Mouse (Mus musculus): ENCODE measurements at regions not wholly inside any gene's neighbourhood (a gene's known extent, or its start where the extent isn't known, plus 50 kb on each side); places are given as distances from the start of the nearest gene placed in this dataset.

- H3K27ac ChIP-seq (ENCODE audit: low read length), result no peak overlapping the region
- H3K4me2 ChIP-seq (replicated peaks; ENCODE audit: low read depth, low read length), result no peak overlapping the region
- no peaks in the 10 kb centered on the region for H3K9me3 ChIP-seq (ENCODE audit: control insufficient read depth, low read depth, low read length)
- H3K27me3 ChIP-seq (ENCODE audit: control insufficient read depth, insufficient read depth, low read length), result no peaks in the 10 kb centered on the region
- H3K4me1 ChIP-seq (ENCODE audit: control insufficient read depth, insufficient read depth, low read length), result no peaks in the 10 kb centered on the region
- WGBS, result 85% methylated on average over 5 of the region's 5 CpGs
- no peak for ATAC-seq (ENCODE audit: insufficient number of reproducible peaks, insufficient read depth, low FRiP score, low read depth)
- H3K36me3 ChIP-seq (ENCODE audit: control insufficient read depth, insufficient read depth, low read length), result no peaks in the 10 kb centered on the region
- H3K4me3 ChIP-seq (ENCODE audit: low read depth, low read length), result no peak overlapping the region
- H3K9ac ChIP-seq (replicated peaks; ENCODE audit: low read depth, low read length), result no peak overlapping the region
Measured at GRCm38 (mm10) chr14:72845621-72846440, 136.0 kb upstream of the Fndc3a start.

- Histone ChIP-seq H3K9me3 (ENCODE audit: control insufficient read depth, low read depth, low read length) (no peaks in the 10 kb centered on the region), H3K36me3 (ENCODE audit: control insufficient read depth, insufficient read depth, low read length) (no peaks in the 10 kb centered on the region), H3K4me3 (ENCODE audit: low read depth, low read length) (no peak overlapping the region), H3K27me3 (ENCODE audit: control insufficient read depth, insufficient read depth, low read length) (no peaks in the 10 kb centered on the region), H3K9ac (replicated peaks; ENCODE audit: low read depth, low read length) (no peak overlapping the region), H3K4me1 (ENCODE audit: control insufficient read depth, insufficient read depth, low read length) (no peaks in the 10 kb centered on the region), H3K27ac (ENCODE audit: low read length) (no peak overlapping the region), H3K4me2 (replicated peaks; ENCODE audit: low read depth, low read length) (no peak overlapping the region)
- WGBS, result 47% methylated on average over 5 of the region's 5 CpGs
- ATAC-seq (ENCODE audit: insufficient number of reproducible peaks, insufficient read depth, low FRiP score, low read depth), result no peak
Measured at GRCm38 (mm10) chr14:72844753-72845369, 135.1 kb upstream of the Fndc3a start.

- 74% methylated on average over 1 of the region's 1 CpGs for whole genome bisulfite sequencing
- no peak for ATAC-seq (ENCODE audit: insufficient number of reproducible peaks, insufficient read depth, low FRiP score, low read depth)
Measured at GRCm38 (mm10) chr14:72841753-72842152, 131.9 kb upstream of the Fndc3a start.

GRCm38 (mm10) chr14:72835158-72835557, 125.4 kb upstream of the Fndc3a start:
- Histone ChIP-seq H3K27me3 (ENCODE audit: control insufficient read depth, insufficient read depth, low read length) (no peaks in the 10 kb centered on the region), H3K4me1 (ENCODE audit: control insufficient read depth, insufficient read depth, low read length) (no peaks in the 10 kb centered on the region), H3K27ac (ENCODE audit: low read length) (no peak overlapping the region), H3K4me2 (replicated peaks; ENCODE audit: low read depth, low read length) (no peak overlapping the region), H3K9ac (replicated peaks; ENCODE audit: low read depth, low read length) (no peak overlapping the region), H3K4me3 (ENCODE audit: low read depth, low read length) (no peak overlapping the region), H3K36me3 (ENCODE audit: control insufficient read depth, insufficient read depth, low read length) (no peaks in the 10 kb centered on the region), H3K9me3 (ENCODE audit: control insufficient read depth, low read depth, low read length) (no peaks in the 10 kb centered on the region)
- WGBS, result 60% methylated on average over 4 of the region's 4 CpGs
- ATAC-seq (ENCODE audit: insufficient number of reproducible peaks, insufficient read depth, low FRiP score, low read depth), result no peak

More at GRCm38 (mm10) chr14:72841753-72842152, 131.9 kb upstream of the Fndc3a start:
- H3K9me3 ChIP-seq (ENCODE audit: control insufficient read depth, low read depth, low read length), result no peaks in the 10 kb centered on the region
- no peak overlapping the region for H3K27ac ChIP-seq (ENCODE audit: low read length)
- no peak overlapping the region for H3K4me2 ChIP-seq (replicated peaks; ENCODE audit: low read depth, low read length)
- H3K27me3 ChIP-seq (ENCODE audit: control insufficient read depth, insufficient read depth, low read length), result no peaks in the 10 kb centered on the region
- H3K4me3 ChIP-seq (ENCODE audit: low read depth, low read length), result no peak overlapping the region
- H3K4me1 ChIP-seq (ENCODE audit: control insufficient read depth, insufficient read depth, low read length), result no peaks in the 10 kb centered on the region
- no peaks in the 10 kb centered on the region for H3K36me3 ChIP-seq (ENCODE audit: control insufficient read depth, insufficient read depth, low read length)
- no peak overlapping the region for H3K9ac ChIP-seq (replicated peaks; ENCODE audit: low read depth, low read length)

GRCm38 (mm10) chr14:72829261-72829660, 119.5 kb upstream of the Fndc3a start:
- WGBS, result 41% methylated on average over 5 of the region's 5 CpGs
- no peak overlapping the region for H3K27ac ChIP-seq (ENCODE audit: low read length)
- ATAC-seq (ENCODE audit: insufficient number of reproducible peaks, insufficient read depth, low FRiP score, low read depth), result no peak

GRCm38 (mm10) chr14:72825549-72825948, 115.7 kb upstream of the Fndc3a start:
- Histone ChIP-seq H3K9me3 (ENCODE audit: control insufficient read depth, low read depth, low read length) (no peaks in the 10 kb centered on the region), H3K4me2 (replicated peaks; ENCODE audit: low read depth, low read length) (no peak overlapping the region), H3K27me3 (ENCODE audit: control insufficient read depth, insufficient read depth, low read length) (no peaks in the 10 kb centered on the region), H3K4me3 (ENCODE audit: low read depth, low read length) (no peak overlapping the region), H3K27ac (ENCODE audit: low read length) (no peak overlapping the region), H3K4me1 (ENCODE audit: control insufficient read depth, insufficient read depth, low read length) (no peaks in the 10 kb centered on the region), H3K36me3 (ENCODE audit: control insufficient read depth, insufficient read depth, low read length) (no peaks in the 10 kb centered on the region), H3K9ac (replicated peaks; ENCODE audit: low read depth, low read length) (no peak overlapping the region)
- ATAC-seq (ENCODE audit: insufficient number of reproducible peaks, insufficient read depth, low FRiP score, low read depth), result no peak
- 59% methylated on average over 4 of the region's 4 CpGs for WGBS

More at GRCm38 (mm10) chr14:72829261-72829660, 119.5 kb upstream of the Fndc3a start:
- Histone ChIP-seq H3K9me3 (ENCODE audit: control insufficient read depth, low read depth, low read length) (no peaks in the 10 kb centered on the region), H3K27me3 (ENCODE audit: control insufficient read depth, insufficient read depth, low read length) (no peaks in the 10 kb centered on the region), H3K4me1 (ENCODE audit: control insufficient read depth, insufficient read depth, low read length) (no peaks in the 10 kb centered on the region), H3K36me3 (ENCODE audit: control insufficient read depth, insufficient read depth, low read length) (no peaks in the 10 kb centered on the region), H3K4me3 (ENCODE audit: low read depth, low read length) (no peak overlapping the region), H3K4me2 (replicated peaks; ENCODE audit: low read depth, low read length) (no peak overlapping the region), H3K9ac (replicated peaks; ENCODE audit: low read depth, low read length) (no peak overlapping the region)

- no peak overlapping the region for H3K4me3 ChIP-seq (ENCODE audit: low read depth, low read length)
- no peaks in the 10 kb centered on the region for H3K27me3 ChIP-seq (ENCODE audit: control insufficient read depth, insufficient read depth, low read length)
- no peak overlapping the region for H3K4me2 ChIP-seq (replicated peaks; ENCODE audit: low read depth, low read length)
- H3K9me3 ChIP-seq (ENCODE audit: control insufficient read depth, low read depth, low read length), result no peaks in the 10 kb centered on the region
- H3K4me1 ChIP-seq (ENCODE audit: control insufficient read depth, insufficient read depth, low read length), result no peaks in the 10 kb centered on the region
- no peak overlapping the region for H3K9ac ChIP-seq (replicated peaks; ENCODE audit: low read depth, low read length)
- ATAC-seq (ENCODE audit: insufficient number of reproducible peaks, insufficient read depth, low FRiP score, low read depth), result no peak
- 35% methylated on average over 3 of the region's 3 CpGs for WGBS
- no peak overlapping the region for H3K27ac ChIP-seq (ENCODE audit: low read length)
- no peaks in the 10 kb centered on the region for H3K36me3 ChIP-seq (ENCODE audit: control insufficient read depth, insufficient read depth, low read length)
Measured at GRCm38 (mm10) chr14:72822231-72822615, 112.4 kb upstream of the Fndc3a start.

- H3K27ac ChIP-seq (ENCODE audit: low read length), result no peak overlapping the region
- H3K4me3 ChIP-seq (ENCODE audit: low read depth, low read length), result no peak overlapping the region
- H3K9me3 ChIP-seq (ENCODE audit: control insufficient read depth, low read depth, low read length), result no peaks in the 10 kb centered on the region
- ATAC-seq (ENCODE audit: insufficient number of reproducible peaks, insufficient read depth, low FRiP score, low read depth), result no peak
- no peaks in the 10 kb centered on the region for H3K36me3 ChIP-seq (ENCODE audit: control insufficient read depth, insufficient read depth, low read length)
- no peak overlapping the region for H3K9ac ChIP-seq (replicated peaks; ENCODE audit: low read depth, low read length)
- 79% methylated on average over 13 of the region's 13 CpGs for WGBS
- H3K27me3 ChIP-seq (ENCODE audit: control insufficient read depth, insufficient read depth, low read length), result no peaks in the 10 kb centered on the region
- no peaks in the 10 kb centered on the region for H3K4me1 ChIP-seq (ENCODE audit: control insufficient read depth, insufficient read depth, low read length)
- no peak overlapping the region for H3K4me2 ChIP-seq (replicated peaks; ENCODE audit: low read depth, low read length)
Measured at GRCm38 (mm10) chr14:72821517-72822230, 111.9 kb upstream of the Fndc3a start.
